Mouse (Mus musculus) limb, embryonic 15.5 days (tissue): ENCODE measurements at regions not wholly inside any gene's neighbourhood (a gene's known extent, or its start where the extent isn't known, plus 50 kb on each side); places are given as distances from the start of the nearest gene placed in this dataset.

Experiments
- ATAC-seq: fragments of 200-750 bp; cut with Nextera tagmentation; 2 replicates; pipeline ENCODE4 v1.8.0; 2017; ENCODE audit warnings: low read depth, moderate TSS enrichment; ENCODE audit not compliant: insufficient number of reproducible peaks, low FRiP score, low TSS enrichment
- H3K27ac ChIP-seq: fragments of 300-500 bp; sonication (generic); 2 replicates; pipeline ENCODE4 v1.5.1; 2015; ENCODE audit warnings: moderate library complexity, mild to moderate bottlenecking, inconsistent platforms
- H3K27me3 ChIP-seq: fragments of 300-500 bp; sonication (generic); 2 replicates; pipeline ENCODE4 v1.6.1; 2015; ENCODE audit warnings: inconsistent platforms
- H3K36me3 ChIP-seq: fragments of 300-500 bp; sonication (generic); 2 replicates; pipeline ENCODE4 v1.6.1; 2015; ENCODE audit warnings: inconsistent platforms
- H3K4me1 ChIP-seq: fragments of 300-500 bp; sonication (generic); 2 replicates; pipeline ENCODE4 v1.6.1; 2015; ENCODE audit warnings: inconsistent platforms
- H3K4me2 ChIP-seq: fragments of 300-500 bp; sonication (generic); 2 replicates; pipeline ENCODE4 v1.6.1; 2015; ENCODE audit warnings: mild to moderate bottlenecking, inconsistent platforms
- H3K4me3 ChIP-seq: fragments of 300-500 bp; sonication (generic); 2 replicates; pipeline ENCODE4 v1.5.1; 2015; ENCODE audit warnings: mild to moderate bottlenecking, inconsistent platforms
- H3K9ac ChIP-seq: fragments of 300-500 bp; sonication (generic); 2 replicates; pipeline ENCODE4 v1.6.1; 2015; ENCODE audit warnings: inconsistent platforms
- H3K9me3 ChIP-seq: fragments of 300-500 bp; sonication (generic); 2 replicates; pipeline ENCODE4 v1.6.1; 2016; ENCODE audit warnings: inconsistent platforms
- WGBS: fragments of 180-500 bp; shearing (Covaris S2); methylation state at CpG from one replicate; pipeline ENCODE4 v1.1.7; 2015; 5-methylcytosine and 5-hydroxymethylcytosine counted together

DNA sequence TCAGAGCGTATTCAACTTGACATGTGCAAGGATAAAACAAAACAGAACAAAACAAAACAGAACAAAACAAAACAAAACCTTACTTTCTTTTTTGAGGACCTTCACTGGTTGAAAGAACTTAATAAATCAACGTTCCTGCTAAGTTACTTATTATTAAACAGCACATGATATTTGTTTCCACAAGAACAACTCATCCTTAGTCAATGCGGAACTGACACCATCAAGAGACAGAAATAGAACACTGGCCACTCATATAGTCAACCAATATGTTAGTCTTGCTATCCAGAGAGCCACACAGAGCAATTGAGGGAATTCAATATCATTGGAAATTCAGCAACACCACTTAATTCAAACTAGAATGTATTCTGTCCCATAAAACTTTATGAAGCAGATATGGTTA is 132.4 kb downstream of the Ifng start:
- 85% methylated on average over 3 of the region's 3 CpGs for WGBS
- no peaks in the 10 kb centered on the region for H3K4me1 ChIP-seq
- H3K27ac ChIP-seq: no peak overlapping the region
- H3K9me3 ChIP-seq: no peaks in the 10 kb centered on the region
- ATAC-seq: no peak
- H3K36me3 ChIP-seq: no peaks in the 10 kb centered on the region
- H3K27me3 ChIP-seq: no peaks in the 10 kb centered on the region
- no peak overlapping the region for H3K9ac ChIP-seq
- H3K4me2 ChIP-seq: no peak overlapping the region
- no peak overlapping the region for H3K4me3 ChIP-seq

DNA sequence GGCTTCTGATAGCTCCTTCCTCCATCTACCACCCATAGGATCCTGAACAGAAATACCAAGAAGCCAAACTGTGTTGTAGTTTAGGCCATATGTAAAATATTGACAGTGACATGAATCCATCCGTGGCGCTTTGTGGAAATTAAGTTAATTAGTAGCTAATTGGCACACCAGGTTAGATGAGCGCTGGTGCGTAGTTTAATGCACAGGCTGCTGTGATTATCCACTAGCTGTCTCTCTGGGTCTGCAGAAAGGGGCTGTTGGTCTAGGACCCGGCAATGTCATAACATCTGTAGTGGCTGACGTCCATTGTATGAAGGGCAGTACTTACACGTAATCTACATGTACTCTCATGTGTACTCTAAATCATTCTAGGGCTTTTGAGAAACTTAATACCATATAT is 134.7 kb downstream of the Ifng start:
- no peak overlapping the region for H3K4me3 ChIP-seq
- H3K27me3 ChIP-seq: no peaks in the 10 kb centered on the region
- no peak for ATAC-seq
- no peaks in the 10 kb centered on the region for H3K36me3 ChIP-seq
- H3K27ac ChIP-seq: no peak overlapping the region
- no peak overlapping the region for H3K9ac ChIP-seq
- WGBS: 83% methylated on average over 7 of the region's 7 CpGs
- H3K9me3 ChIP-seq: no peaks in the 10 kb centered on the region
- no peak overlapping the region for H3K4me2 ChIP-seq
- H3K4me1 ChIP-seq: no peaks in the 10 kb centered on the region

DNA sequence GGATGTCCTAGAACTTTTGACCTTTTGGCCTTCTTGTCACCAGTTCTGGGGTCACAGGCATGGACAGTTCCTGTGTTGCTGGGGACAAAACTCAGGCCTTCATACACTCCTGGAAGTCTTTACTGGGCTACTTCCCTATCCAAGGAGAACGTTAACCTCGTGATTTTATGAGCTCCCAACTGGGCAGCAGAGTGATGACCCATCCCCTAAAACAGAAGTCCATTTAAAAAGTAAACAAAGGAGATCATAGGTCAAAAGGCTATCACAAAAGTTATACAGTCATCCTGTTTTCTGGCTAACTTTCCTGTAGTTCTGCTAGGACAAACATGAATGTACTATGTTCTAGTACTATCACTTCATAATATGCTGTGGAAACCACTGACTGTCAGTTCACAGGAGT is 140.5 kb downstream of the Ifng start:
- Histone ChIP-seq H3K27ac (no peak overlapping the region), H3K9me3 (no peaks in the 10 kb centered on the region), H3K36me3 (no peaks in the 10 kb centered on the region), H3K9ac (no peak overlapping the region), H3K4me3 (no peak overlapping the region), H3K27me3 (no peaks in the 10 kb centered on the region), H3K4me1 (no peaks in the 10 kb centered on the region), H3K4me2 (no peak overlapping the region)
- no peak for ATAC-seq
- 38% methylated on average over 2 of the region's 2 CpGs for WGBS

DNA sequence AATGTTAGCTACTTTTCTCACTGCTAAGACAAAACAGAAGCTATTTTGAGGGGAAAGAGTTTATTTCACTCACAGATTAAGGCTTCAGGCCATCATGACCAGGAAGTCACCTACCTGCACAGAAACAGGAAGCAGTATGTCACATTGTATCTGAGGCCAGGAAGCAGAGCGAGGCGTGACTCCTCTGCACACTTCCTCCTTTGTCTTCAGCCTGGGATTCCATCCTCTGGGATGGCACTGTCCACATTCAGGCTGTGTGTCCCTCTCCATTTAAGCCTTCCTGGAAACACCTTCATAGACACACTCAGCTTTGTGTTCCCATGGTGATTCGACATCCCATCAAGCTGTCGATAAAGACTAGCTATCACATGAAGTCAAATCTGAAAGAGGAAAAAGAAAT is 145.0 kb downstream of the Ifng start:
- Histone ChIP-seq H3K27ac (no peak overlapping the region), H3K9me3 (no peaks in the 10 kb centered on the region), H3K36me3 (no peaks in the 10 kb centered on the region), H3K27me3 (no peaks in the 10 kb centered on the region), H3K9ac (no peak overlapping the region), H3K4me2 (no peak overlapping the region), H3K4me3 (no peak overlapping the region), H3K4me1 (no peaks in the 10 kb centered on the region)
- no peak for ATAC-seq
- 86% methylated on average over 4 of the region's 4 CpGs for WGBS

DNA sequence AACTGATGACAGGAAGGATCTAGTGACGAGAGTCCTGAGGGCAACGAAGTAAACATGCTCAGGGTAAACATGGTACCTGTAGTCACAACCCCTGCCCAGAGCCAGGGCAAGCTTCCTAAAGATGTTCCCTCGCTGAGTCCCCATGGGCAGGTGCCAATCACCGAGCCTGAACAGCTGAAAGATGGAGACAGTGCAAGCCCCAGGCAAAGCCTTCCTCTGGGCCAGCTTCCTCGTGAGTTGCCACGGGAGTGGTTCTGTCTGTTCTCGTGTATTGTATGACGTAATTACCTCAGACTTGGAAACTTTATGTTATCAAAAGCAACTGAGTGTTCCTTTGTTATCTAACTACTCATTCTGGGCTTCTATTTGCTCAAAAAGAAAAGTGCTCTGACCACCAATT is 147.4 kb downstream of the Ifng start:
- Histone ChIP-seq H3K36me3 (no peaks in the 10 kb centered on the region), H3K27me3 (no peaks in the 10 kb centered on the region), H3K4me2 (no peak overlapping the region), H3K9ac (no peak overlapping the region), H3K4me3 (no peak overlapping the region), H3K9me3 (no peaks in the 10 kb centered on the region), H3K4me1 (no peaks in the 10 kb centered on the region; the same call in 1 of the 2 replicates), H3K27ac (no peak overlapping the region)
- ATAC-seq: no peak
- WGBS: 59% methylated on average over 8 of the region's 8 CpGs

DNA sequence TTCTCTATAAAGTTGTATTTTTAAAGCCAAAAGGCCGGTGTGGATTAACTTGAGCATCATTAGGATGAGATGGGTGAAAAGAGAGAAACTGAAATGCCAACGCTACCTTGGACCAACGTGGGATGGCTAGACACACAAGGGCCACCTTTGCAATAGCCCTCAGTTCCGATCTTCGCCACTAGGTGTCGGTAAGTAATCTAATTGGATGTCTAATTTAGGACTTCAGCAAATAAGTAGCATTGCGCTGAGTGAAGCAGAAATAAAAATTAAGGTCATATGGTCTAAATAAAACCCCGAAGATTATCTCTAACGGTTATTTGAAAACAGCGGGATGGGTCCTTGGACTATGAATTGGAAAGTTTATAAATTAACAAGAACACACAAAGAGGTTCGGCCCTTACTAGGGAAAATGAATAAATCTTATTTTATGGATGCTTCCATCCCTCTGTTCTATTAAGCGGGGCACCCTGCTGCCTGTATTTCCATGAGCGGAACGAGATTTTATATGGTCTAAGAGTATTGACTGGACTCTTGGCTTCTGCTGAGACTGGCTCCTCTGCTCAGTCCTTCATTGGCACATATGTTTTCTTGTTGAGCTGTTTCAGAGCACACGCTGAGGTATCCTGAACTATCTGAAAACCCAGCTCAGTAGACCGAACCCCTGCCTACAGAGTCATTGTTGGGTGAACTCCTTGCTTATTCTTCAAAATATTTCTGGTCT is 152.0 kb downstream of the Ifng start:
- H3K36me3 ChIP-seq: no peaks in the 10 kb centered on the region
- no peak overlapping the region for H3K4me3 ChIP-seq
- H3K9ac ChIP-seq: no peak overlapping the region
- 30% methylated on average over 16 of the region's 16 CpGs for WGBS
- H3K27ac ChIP-seq: no peak overlapping the region
- H3K27me3 ChIP-seq: no peaks in the 10 kb centered on the region
- no peak for ATAC-seq
- no peak overlapping the region for H3K4me2 ChIP-seq
- H3K9me3 ChIP-seq: no peaks in the 10 kb centered on the region
- H3K4me1 ChIP-seq: no peaks in the 10 kb centered on the region; the same call in 1 of the 2 replicates

DNA sequence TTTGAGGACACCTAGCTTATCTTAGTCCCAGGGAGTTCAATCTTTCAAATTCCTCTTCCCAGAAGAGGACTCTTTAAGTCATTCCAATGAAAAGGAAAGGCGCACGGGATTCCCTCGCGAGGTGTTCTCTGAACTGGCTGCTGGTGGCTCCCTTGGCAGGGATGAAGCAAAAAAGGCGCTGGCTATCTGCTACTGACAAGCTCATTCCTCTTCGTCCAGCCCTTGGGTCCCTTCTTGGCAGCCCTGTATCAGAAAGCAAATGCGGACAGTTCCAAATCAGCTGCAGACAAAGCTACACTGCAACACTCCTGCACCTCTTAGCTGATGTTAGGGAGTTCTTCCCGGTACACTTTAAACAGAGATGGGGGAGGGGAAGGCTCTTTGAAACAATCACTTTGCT is 155.4 kb downstream of the Ifng start:
- Histone ChIP-seq H3K36me3 (no peaks in the 10 kb centered on the region), H3K27me3 (no peaks in the 10 kb centered on the region), H3K4me1 (no peaks in the 10 kb centered on the region; the same call in 1 of the 2 replicates), H3K27ac (no peak overlapping the region), H3K4me2 (no peak overlapping the region), H3K4me3 (no peak overlapping the region), H3K9me3 (no peaks in the 10 kb centered on the region), H3K9ac (no peak overlapping the region)
- ATAC-seq: no peak
- WGBS: 59% methylated on average over 8 of the region's 8 CpGs

DNA sequence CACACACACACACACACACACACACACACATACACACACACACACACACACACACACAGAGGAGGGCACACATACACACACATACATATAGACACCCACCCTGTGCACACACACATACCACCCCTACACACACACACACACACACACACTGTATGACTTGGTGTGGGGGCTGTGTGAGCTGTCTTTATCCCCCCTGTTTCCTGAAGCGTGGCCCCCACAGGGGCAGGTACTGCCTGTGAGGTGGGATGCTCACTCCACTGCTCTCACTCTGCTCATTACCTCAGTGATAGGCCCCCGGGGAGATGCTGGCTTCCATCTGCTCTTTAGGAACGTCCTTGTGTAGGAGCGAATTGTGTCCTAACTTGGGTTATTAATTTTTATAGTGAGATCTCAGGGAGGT is 157.7 kb downstream of the Ifng start:
- H3K27ac ChIP-seq: no peak overlapping the region
- no peaks in the 10 kb centered on the region for H3K9me3 ChIP-seq
- H3K36me3 ChIP-seq: no peaks in the 10 kb centered on the region
- H3K4me3 ChIP-seq: no peak overlapping the region
- WGBS: 43% methylated on average over 4 of the region's 4 CpGs
- H3K9ac ChIP-seq: no peak overlapping the region
- H3K4me2 ChIP-seq: no peak overlapping the region
- no peaks in the 10 kb centered on the region for H3K27me3 ChIP-seq
- ATAC-seq: no peak
- no peaks in the 10 kb centered on the region for H3K4me1 ChIP-seq

DNA sequence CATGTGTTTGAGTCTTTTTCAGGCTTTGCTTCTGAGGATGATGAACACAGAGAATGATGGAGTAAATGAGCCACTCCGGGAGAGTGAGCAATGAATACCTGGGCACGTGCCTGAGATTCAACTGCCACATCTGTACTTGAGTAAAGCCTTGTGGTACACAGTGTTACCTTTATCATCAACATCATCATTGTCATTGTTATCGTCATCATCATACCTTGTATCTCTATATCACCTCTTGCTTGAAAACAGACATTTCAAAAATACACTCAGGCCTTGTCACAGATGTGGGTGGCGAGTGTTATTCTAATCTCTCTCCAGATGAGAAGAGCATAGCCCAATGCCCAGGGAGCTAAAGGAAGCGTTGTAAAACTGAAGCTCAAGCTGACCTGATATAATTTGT is 158.4 kb downstream of the Ifng start:
- no peaks in the 10 kb centered on the region for H3K27me3 ChIP-seq
- H3K36me3 ChIP-seq: no peaks in the 10 kb centered on the region
- no peak overlapping the region for H3K4me2 ChIP-seq
- no peak overlapping the region for H3K27ac ChIP-seq
- 84% methylated on average over 5 of the region's 5 CpGs for WGBS
- no peak for ATAC-seq
- H3K9ac ChIP-seq: no peak overlapping the region
- no peaks in the 10 kb centered on the region for H3K9me3 ChIP-seq
- H3K4me1 ChIP-seq: no peaks in the 10 kb centered on the region
- H3K4me3 ChIP-seq: no peak overlapping the region

DNA sequence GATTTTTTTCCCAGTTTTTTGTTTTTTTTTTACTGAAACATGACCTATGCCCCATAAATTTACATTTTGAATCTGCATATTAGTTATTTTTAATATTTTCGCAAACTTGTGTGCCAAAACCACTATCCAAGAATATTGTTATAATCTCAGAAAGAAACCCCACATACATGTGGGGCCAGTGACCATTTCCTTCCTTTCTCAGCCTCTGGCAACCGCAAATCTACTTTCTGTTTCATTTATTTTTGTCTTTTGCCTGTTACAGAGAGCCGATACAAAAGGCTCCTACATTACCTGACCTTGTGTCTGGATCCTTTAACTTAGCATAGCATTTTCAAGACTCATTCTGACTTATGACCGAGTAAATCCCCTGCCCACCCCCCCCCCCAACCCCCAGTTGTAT is 158.8 kb downstream of the Ifng start:
- Histone ChIP-seq H3K4me3 (no peak overlapping the region), H3K9ac (no peak overlapping the region), H3K4me1 (no peaks in the 10 kb centered on the region), H3K27me3 (no peaks in the 10 kb centered on the region), H3K4me2 (no peak overlapping the region), H3K36me3 (no peaks in the 10 kb centered on the region), H3K27ac (no peak overlapping the region), H3K9me3 (no peaks in the 10 kb centered on the region)
- 78% methylated on average over 4 of the region's 4 CpGs for WGBS
- no peak for ATAC-seq

DNA sequence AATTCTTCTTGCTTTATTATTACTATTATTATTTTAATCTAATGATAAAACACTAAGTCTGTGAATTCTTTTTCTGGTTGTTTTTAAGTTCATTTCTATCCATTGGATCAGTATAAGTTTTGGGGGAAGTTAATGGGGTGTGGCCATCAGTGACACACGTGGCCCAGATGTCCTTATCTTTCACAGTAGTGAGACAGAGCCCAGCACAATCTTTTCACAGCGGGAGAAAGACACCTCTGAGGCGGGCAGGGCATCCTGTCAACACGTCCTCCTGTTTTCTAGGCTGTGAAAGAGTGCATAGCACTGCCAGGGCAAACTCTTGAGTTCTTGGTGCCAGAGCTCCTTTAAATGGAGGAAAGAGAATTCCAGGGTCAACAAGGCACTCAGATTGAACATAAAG is 162.1 kb downstream of the Ifng start:
- ATAC-seq: no peak
- WGBS: 68% methylated on average over 4 of the region's 4 CpGs

DNA sequence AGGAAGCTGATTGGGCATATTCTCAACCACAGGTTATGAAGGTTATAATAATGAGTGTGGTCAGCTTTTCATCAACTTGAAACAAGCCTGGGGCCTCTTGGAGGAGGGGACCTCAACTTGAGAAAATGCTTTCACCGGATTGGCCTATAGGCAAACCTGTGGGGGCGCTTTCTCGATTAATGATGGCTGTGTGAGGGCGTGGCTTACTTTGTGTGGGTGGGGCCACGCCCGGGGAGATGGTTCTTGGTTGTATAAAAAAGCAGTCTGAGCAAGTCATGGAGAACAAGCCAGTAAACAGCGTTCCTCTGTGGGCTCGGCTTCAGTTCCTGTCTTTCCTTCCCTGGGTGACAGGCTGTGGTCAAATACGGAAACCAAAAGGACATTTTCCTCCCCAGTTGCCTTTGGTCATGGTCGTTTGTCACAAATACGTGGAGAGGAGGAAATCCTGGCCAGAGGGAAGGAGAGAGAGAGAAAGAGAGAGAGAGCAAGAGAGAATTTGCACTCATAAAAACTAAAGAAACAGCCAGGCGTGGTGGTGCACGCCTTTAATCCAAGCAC is 163.1 kb downstream of the Ifng start:
- no peaks in the 10 kb centered on the region for H3K9me3 ChIP-seq
- H3K9ac ChIP-seq: no peak overlapping the region
- H3K4me2 ChIP-seq: no peak overlapping the region
- no peak overlapping the region for H3K27ac ChIP-seq
- H3K4me3 ChIP-seq: no peak overlapping the region
- H3K4me1 ChIP-seq: no peaks in the 10 kb centered on the region
- no peak for ATAC-seq
- whole genome bisulfite sequencing: 84% methylated on average over 13 of the region's 13 CpGs
- H3K27me3 ChIP-seq: no peaks in the 10 kb centered on the region
- H3K36me3 ChIP-seq: no peaks in the 10 kb centered on the region

More for the DNA sequence above, 162.1 kb downstream of the Ifng start:
- Histone ChIP-seq H3K4me1 (no peaks in the 10 kb centered on the region), H3K4me2 (no peak overlapping the region), H3K27ac (no peak overlapping the region), H3K4me3 (no peak overlapping the region), H3K9ac (no peak overlapping the region), H3K36me3 (no peaks in the 10 kb centered on the region), H3K27me3 (no peaks in the 10 kb centered on the region), H3K9me3 (no peaks in the 10 kb centered on the region)
